In the genomic region with DNA sequence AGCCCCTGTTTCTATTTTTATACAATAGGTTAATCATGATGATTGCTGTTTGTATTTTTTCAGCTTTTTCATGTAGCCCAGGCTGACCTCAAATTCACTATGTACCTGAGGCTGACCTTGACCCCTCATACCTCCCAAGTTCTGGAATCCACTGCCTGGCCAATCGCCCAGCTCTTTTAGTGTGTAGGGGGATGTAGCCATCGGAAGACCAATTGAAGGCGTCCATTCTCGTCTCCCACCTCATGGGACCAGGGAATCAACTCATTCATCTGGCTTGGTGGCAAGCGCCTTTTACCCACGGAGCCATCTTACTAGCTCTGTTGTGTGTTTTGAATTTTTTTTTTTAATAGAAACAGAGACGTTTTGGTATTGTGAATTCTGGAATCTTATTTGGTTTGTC, we compare ENCODE assay signal across 15 mouse cellular contexts.
"Had no signal": no experiment of that assay in that cellular context is flagged by ENCODE, and none has a peak within 500 bp of the region (broad histone marks: within the 10 kb centered on the region; RNA-seq: fewer than 3 reads in every experiment).

No protein-coding gene starts in this region.

- H3K9me3 ChIP-seq: neural tube, embryonic 15.5 days; stomach, embryonic 15.5 days had no signal

- H3K9ac ChIP-seq: neural tube, embryonic 15.5 days; stomach, embryonic 15.5 days had no signal

- H3K27me3 ChIP-seq: neural tube, embryonic 15.5 days; stomach, embryonic 15.5 days had no signal

- DNase-seq: retina, postnatal 1 day; right cerebral cortex, adult 18-20 months; right cerebral cortex, postnatal 14 days; right cerebral cortex, postnatal 25 days; right cerebral cortex, postnatal 4 days; spleen, adult 18-20 months; thymus, adult 18-20 months; thymus, adult 2 months; thymus, postnatal 14 days; thymus, postnatal 25 days; thymus, postnatal 36 days; thymus, postnatal 4 days had no signal

- H3K4me2 ChIP-seq: neural tube, embryonic 15.5 days; stomach, embryonic 15.5 days had no signal

- H3K27ac ChIP-seq: neural tube, embryonic 15.5 days; stomach, embryonic 15.5 days; stomach, postnatal 0 days had no signal

- H3K4me1 ChIP-seq: neural tube, embryonic 15.5 days; stomach, embryonic 15.5 days had no signal

- H3K4me3 ChIP-seq: neural tube, embryonic 15.5 days; stomach, embryonic 15.5 days had no signal
